Mouse (Mus musculus): Measurements from ENCODE around the gene Lrch1. TPM values are rescaled to one million over a fixed set of nuclear protein-coding genes. Genes with fewer than 3 reads are reported as not detected.

Lrch1 gene
- total and polyA plus RNA-seq, 3 experiments = 2.8 to 6.1 TPM; not detected in 1

GRCm38 (mm10) chr14:74900705-74901369 is 46.8 kb downstream of the Lrch1 start:
- H3K79me2 ChIP-seq (ENCODE audit: control insufficient read depth, insufficient read depth, low read length, poor library complexity) = no peaks in the 10 kb centered on the region
- H3K9ac ChIP-seq (ENCODE audit: control insufficient read depth, low read depth, low read length, poor library complexity, severe bottlenecking) = no peak overlapping the region
- peak; percentile 64 for DNase-seq (ENCODE audit: low read depth, low spot score)
- H3K9me3 ChIP-seq (replicated peaks; ENCODE audit: insufficient read depth, low read length) = no peaks in the 10 kb centered on the region
- H3K27ac ChIP-seq (ENCODE audit: control insufficient read depth, low read depth, low read length) = peak overlapping the region; percentile 39
- TF ChIP-seq POLR2AphosphoS5 (IDR thresholded peaks at IDR 0.05; ENCODE audit: borderline replicate concordance, low read depth, low read length) (no peak), HCFC1 (IDR thresholded peaks at IDR 0.05; ENCODE audit: low read depth, low read length) (no peak), POLR2AphosphoS2 (IDR thresholded peaks at IDR 0.05; ENCODE audit: low read length) (no peak), TBP (IDR thresholded peaks at IDR 0.05; ENCODE audit: low read depth, low read length) (peak; percentile 52; the same call in 1 of the 2 replicates), E2F4 (IDR thresholded peaks at IDR 0.05; ENCODE audit: borderline replicate concordance, low read depth, low read length) (no peak), CHD1 (IDR thresholded peaks at IDR 0.05; ENCODE audit: low read depth, low read length) (no peak), SIN3A (IDR thresholded peaks at IDR 0.05; ENCODE audit: low read length) (peak; percentile 3; the same call in 1 of the 2 replicates), MAZ (IDR thresholded peaks at IDR 0.05; ENCODE audit: low read depth, low read length) (no peak), CHD2 (IDR thresholded peaks at IDR 0.05; ENCODE audit: low read length) (peak; percentile 30; the same call in 1 of the 2 replicates), EP300 (IDR thresholded peaks at IDR 0.05; ENCODE audit: low read depth in 1 of 2, low read length in 2 of 2) (peak in 1 of 2 experiments; percentile 29; a peak in 1 of 4 replicates), ZNF384 (IDR thresholded peaks at IDR 0.05; ENCODE audit: low read depth, low read length) (0 out of 2 replicates have a peak, but pooled peaks have one; percentile 56), TCF12 (IDR thresholded peaks at IDR 0.05; ENCODE audit: low read depth, low read length) (no peak), ZC3H11A (IDR thresholded peaks at IDR 0.05; ENCODE audit: low read depth, low read length) (no peak), ZMIZ1 (IDR thresholded peaks at IDR 0.05; ENCODE audit: low read depth, low read length) (no peak), MAX (IDR thresholded peaks at IDR 0.05; ENCODE audit: low read length) (no peak), GATA1 (IDR thresholded peaks at IDR 0.05; ENCODE audit: low read depth, low read length) (peak; percentile 77), MYC (IDR thresholded peaks at IDR 0.05; ENCODE audit: low read depth, low read length) (no peak), GABPA (IDR thresholded peaks at IDR 0.05; ENCODE audit: low read depth, low read length) (no peak), KAT2A (conservative IDR thresholded peaks at IDR 0.05; ENCODE audit: low read depth, low read length) (no peak)
- peaks cover 0 to 9% of the 10 kb centered on the region in 2 experiments; a peak in 2 of 4 replicates for H3K36me3 ChIP-seq (ENCODE audit: control insufficient read depth in 1 of 2, insufficient read depth in 2 of 2, low read length in 2 of 2)
- peaks cover 5 to 14% of the 10 kb centered on the region in 2 experiments for H3K4me1 ChIP-seq (ENCODE audit: control insufficient read depth in 1 of 2, insufficient read depth in 2 of 2, low read length in 2 of 2)
- H3K27me3 ChIP-seq (ENCODE audit: control insufficient read depth in 1 of 2, insufficient read depth in 2 of 2, low read length in 2 of 2) = no peaks in the 10 kb centered on the region
- peak overlapping the region; percentile 31 to 41 for H3K4me3 ChIP-seq (ENCODE audit: control insufficient read depth in 1 of 2, insufficient read depth in 1 of 2, low read depth in 2 of 2, low read length in 2 of 2)
